Mouse (Mus musculus): Measurements from ENCODE around the gene Tubb5. TPM values are rescaled to one million over a fixed set of nuclear protein-coding genes. Genes with fewer than 3 reads are reported as not detected.
A peak's percentile ranks its signal among the peaks of the same experiment; 100 is the strongest.

Gene Tubb5
- polyA plus RNA-seq, 1 experiment from 2014 or later: 1,626 TPM

- WGBS: 70% methylated on average over 26 of the region's 26 CpGs
- H3K27ac ChIP-seq (ENCODE audit: low read depth, low read length): no peak overlapping the region
- peak overlapping the region; percentile 98; the same call in 1 of the 2 replicates for H3K9ac ChIP-seq (replicated peaks; ENCODE audit: low read depth, low read length)
- ATAC-seq (ENCODE audit: low read depth): no peak
- H3K27me3 ChIP-seq (ENCODE audit: control insufficient read depth, insufficient read depth, low read length): no peaks in the 10 kb centered on the region
- peaks cover 33% of the 10 kb centered on the region for H3K4me1 ChIP-seq (ENCODE audit: control insufficient read depth, insufficient read depth, low read length)
- H3K9me3 ChIP-seq (ENCODE audit: control insufficient read depth, low read length): no peaks in the 10 kb centered on the region
- H3K4me3 ChIP-seq (ENCODE audit: low read depth, low read length): peak overlapping the region; percentile 93
- H3K36me3 ChIP-seq (ENCODE audit: control insufficient read depth, insufficient read depth, low read length): peaks cover 42% of the 10 kb centered on the region
- H3K4me2 ChIP-seq (ENCODE audit: low read depth, low read length): peak overlapping the region; percentile 69
Measured at GRCm38 (mm10) chr17:35834696-35835422, 3.2 kb downstream of the Tubb5 start.

GRCm38 (mm10) chr17:35833894-35834293, 4.2 kb downstream of the Tubb5 start:
- H3K9ac ChIP-seq (replicated peaks; ENCODE audit: low read depth, low read length): no peak overlapping the region
- H3K9me3 ChIP-seq (ENCODE audit: control insufficient read depth, low read length): no peaks in the 10 kb centered on the region
- ATAC-seq (ENCODE audit: low read depth): no peak
- H3K4me1 ChIP-seq (ENCODE audit: control insufficient read depth, insufficient read depth, low read length): peaks cover 30% of the 10 kb centered on the region
- peak overlapping the region; percentile 5; the same call in 1 of the 2 replicates for H3K4me3 ChIP-seq (ENCODE audit: low read depth, low read length)
- H3K27me3 ChIP-seq (ENCODE audit: control insufficient read depth, insufficient read depth, low read length): no peaks in the 10 kb centered on the region
- H3K4me2 ChIP-seq (ENCODE audit: low read depth, low read length): peak overlapping the region; percentile 69
- H3K27ac ChIP-seq (ENCODE audit: low read depth, low read length): no peak overlapping the region
- WGBS: 66% methylated on average over 5 of the region's 5 CpGs
- peaks cover 42% of the 10 kb centered on the region for H3K36me3 ChIP-seq (ENCODE audit: control insufficient read depth, insufficient read depth, low read length)

- peaks cover 42% of the 10 kb centered on the region for H3K36me3 ChIP-seq (ENCODE audit: control insufficient read depth, insufficient read depth, low read length)
Measured at GRCm38 (mm10) chr17:35833239-35833751, 4.8 kb downstream of the Tubb5 start.

GRCm38 (mm10) chr17:35832400-35833238, 5.5 kb downstream of the Tubb5 start:
- Histone ChIP-seq H3K9me3 (ENCODE audit: control insufficient read depth, low read length) (no peaks in the 10 kb centered on the region), H3K4me2 (ENCODE audit: low read depth, low read length) (no peak overlapping the region), H3K27ac (ENCODE audit: low read depth, low read length) (no peak overlapping the region), H3K4me3 (ENCODE audit: low read depth, low read length) (no peak overlapping the region), H3K27me3 (ENCODE audit: control insufficient read depth, insufficient read depth, low read length) (no peaks in the 10 kb centered on the region), H3K4me1 (ENCODE audit: control insufficient read depth, insufficient read depth, low read length) (peaks cover 30% of the 10 kb centered on the region), H3K36me3 (ENCODE audit: control insufficient read depth, insufficient read depth, low read length) (peaks cover 45% of the 10 kb centered on the region), H3K9ac (replicated peaks; ENCODE audit: low read depth, low read length) (no peak overlapping the region)
- ATAC-seq (ENCODE audit: low read depth): no peak
- WGBS: 60% methylated on average over 8 of the region's 8 CpGs

More at GRCm38 (mm10) chr17:35833239-35833751, 4.8 kb downstream of the Tubb5 start:
- no peak for ATAC-seq (ENCODE audit: low read depth)
- Histone ChIP-seq H3K27me3 (ENCODE audit: control insufficient read depth, insufficient read depth, low read length) (no peaks in the 10 kb centered on the region), H3K4me1 (ENCODE audit: control insufficient read depth, insufficient read depth, low read length) (peaks cover 30% of the 10 kb centered on the region), H3K27ac (ENCODE audit: low read depth, low read length) (no peak overlapping the region), H3K9me3 (ENCODE audit: control insufficient read depth, low read length) (no peaks in the 10 kb centered on the region), H3K9ac (replicated peaks; ENCODE audit: low read depth, low read length) (no peak overlapping the region), H3K4me2 (ENCODE audit: low read depth, low read length) (no peak overlapping the region), H3K4me3 (ENCODE audit: low read depth, low read length) (no peak overlapping the region)
- WGBS: 19% methylated on average over 5 of the region's 5 CpGs

- no peaks in the 10 kb centered on the region for H3K9me3 ChIP-seq (ENCODE audit: control insufficient read depth, low read length)
- peak; percentile 58; the same call in 1 of the 2 replicates for ATAC-seq (ENCODE audit: low read depth)
- no peak overlapping the region for H3K27ac ChIP-seq (ENCODE audit: low read depth, low read length)
- peaks cover 16% of the 10 kb centered on the region for H3K4me1 ChIP-seq (ENCODE audit: control insufficient read depth, insufficient read depth, low read length)
- H3K4me2 ChIP-seq (ENCODE audit: low read depth, low read length): no peak overlapping the region
- no peaks in the 10 kb centered on the region for H3K27me3 ChIP-seq (ENCODE audit: control insufficient read depth, insufficient read depth, low read length)
- 3% methylated on average over 21 of the region's 21 CpGs for WGBS
- H3K9ac ChIP-seq (replicated peaks; ENCODE audit: low read depth, low read length): no peak overlapping the region
- H3K4me3 ChIP-seq (ENCODE audit: low read depth, low read length): no peak overlapping the region
- peaks cover 36% of the 10 kb centered on the region for H3K36me3 ChIP-seq (ENCODE audit: control insufficient read depth, insufficient read depth, low read length)
Measured at GRCm38 (mm10) chr17:35829737-35830136, 8.4 kb downstream of the Tubb5 start.

- 96% methylated on average over 13 of the region's 13 CpGs for WGBS
- Histone ChIP-seq H3K4me1 (ENCODE audit: control insufficient read depth, insufficient read depth, low read length) (peaks cover 23% of the 10 kb centered on the region), H3K4me3 (ENCODE audit: low read depth, low read length) (no peak overlapping the region), H3K9ac (replicated peaks; ENCODE audit: low read depth, low read length) (no peak overlapping the region), H3K36me3 (ENCODE audit: control insufficient read depth, insufficient read depth, low read length) (peaks cover 13% of the 10 kb centered on the region; the same call in 1 of the 2 replicates), H3K4me2 (ENCODE audit: low read depth, low read length) (no peak overlapping the region), H3K27me3 (ENCODE audit: control insufficient read depth, insufficient read depth, low read length) (no peaks in the 10 kb centered on the region), H3K27ac (ENCODE audit: low read depth, low read length) (no peak overlapping the region), H3K9me3 (ENCODE audit: control insufficient read depth, low read length) (no peaks in the 10 kb centered on the region)
- no peak for ATAC-seq (ENCODE audit: low read depth)
Measured at GRCm38 (mm10) chr17:35825109-35825850, 12.8 kb downstream of the Tubb5 start.

- H3K27ac ChIP-seq (ENCODE audit: low read depth, low read length): no peak overlapping the region
- peak overlapping the region; percentile 62; the same call in 1 of the 2 replicates for H3K4me3 ChIP-seq (ENCODE audit: low read depth, low read length)
- H3K4me1 ChIP-seq (ENCODE audit: control insufficient read depth, insufficient read depth, low read length): peaks cover 20% of the 10 kb centered on the region
- no peaks in the 10 kb centered on the region for H3K9me3 ChIP-seq (ENCODE audit: control insufficient read depth, low read length)
- no peaks in the 10 kb centered on the region for H3K27me3 ChIP-seq (ENCODE audit: control insufficient read depth, insufficient read depth, low read length)
- peak overlapping the region; percentile 69; the same call in 1 of the 2 replicates for H3K4me2 ChIP-seq (ENCODE audit: low read depth, low read length)
- no peak overlapping the region for H3K9ac ChIP-seq (replicated peaks; ENCODE audit: low read depth, low read length)
- ATAC-seq (ENCODE audit: low read depth): no peak
- WGBS: 57% methylated on average over 7 of the region's 7 CpGs
- H3K36me3 ChIP-seq (ENCODE audit: control insufficient read depth, insufficient read depth, low read length): peaks cover 13% of the 10 kb centered on the region; the same call in 1 of the 2 replicates
Measured at GRCm38 (mm10) chr17:35824402-35824801, 13.7 kb downstream of the Tubb5 start.

Measured in neural tube, embryonic 14.5 days (tissue).